Mouse (Mus musculus): ENCODE data around the gene Tgfb3. TPM values are rescaled to one million over a fixed set of nuclear protein-coding genes. Genes with fewer than 3 reads are reported as not detected.

Tgfb3 gene
- total and polyA plus RNA-seq, 3 experiments, result 0.15 to 0.75 (median 0.44) TPM

GRCm38 (mm10) chr12:86107645-86108044 is 28.8 kb upstream of the Tgfb3 start:
- no peak for ATAC-seq (ENCODE audit: extremely low read depth, insufficient number of reproducible peaks, low FRiP score, poor library complexity, severe bottlenecking)
- no peaks in the 10 kb centered on the region for H3K9me3 ChIP-seq (replicated peaks)
- no peak overlapping the region for H3K4me3 ChIP-seq (ENCODE audit: low read depth, low read length)
- no peaks in the 10 kb centered on the region for H3K4me1 ChIP-seq (ENCODE audit: insufficient read depth, low read depth, low read length)
- no peak for DNase-seq (ENCODE audit: low spot score)
- H3K27me3 ChIP-seq (ENCODE audit: insufficient read depth, low read length), result peaks cover 34% of the 10 kb centered on the region
- H3K36me3 ChIP-seq (replicated peaks), result no peaks in the 10 kb centered on the region
- TF ChIP-seq GATA1 (IDR thresholded peaks at IDR 0.05; ENCODE audit: borderline replicate concordance, low read length) (no peak), POLR2AphosphoS5 (IDR thresholded peaks at IDR 0.05; ENCODE audit: insufficient replicate concordance, low read depth, low read length) (no peak), CTCF (IDR thresholded peaks at IDR 0.05; ENCODE audit: low read depth, low read length) (no peak), TAL1 (conservative IDR thresholded peaks at IDR 0.05; ENCODE audit: low read depth, low read length) (no peak), GATA2 (IDR thresholded peaks at IDR 0.05; ENCODE audit: borderline replicate concordance, low read depth, low read length) (no peak)

- Histone ChIP-seq H3K4me1 (ENCODE audit: insufficient read depth, low read depth, low read length) (no peaks in the 10 kb centered on the region), H3K9me3 (replicated peaks) (no peaks in the 10 kb centered on the region), H3K4me3 (ENCODE audit: low read depth, low read length) (no peak overlapping the region), H3K36me3 (replicated peaks) (no peaks in the 10 kb centered on the region), H3K27me3 (ENCODE audit: insufficient read depth, low read length) (peaks cover 33% of the 10 kb centered on the region)
- no peak for TF ChIP-seq GATA2 (IDR thresholded peaks at IDR 0.05; ENCODE audit: borderline replicate concordance, low read depth, low read length)
- no peak for TF ChIP-seq GATA1 (IDR thresholded peaks at IDR 0.05; ENCODE audit: borderline replicate concordance, low read length)
- no peak for TF ChIP-seq TAL1 (conservative IDR thresholded peaks at IDR 0.05; ENCODE audit: low read depth, low read length)
- TF ChIP-seq POLR2AphosphoS5 (IDR thresholded peaks at IDR 0.05; ENCODE audit: insufficient replicate concordance, low read depth, low read length), result no peak
- no peak for TF ChIP-seq CTCF (IDR thresholded peaks at IDR 0.05; ENCODE audit: low read depth, low read length)
- DNase-seq (ENCODE audit: low spot score), result no peak
- ATAC-seq (ENCODE audit: extremely low read depth, insufficient number of reproducible peaks, low FRiP score, poor library complexity, severe bottlenecking), result no peak
Measured at GRCm38 (mm10) chr12:86106086-86106485, 27.2 kb upstream of the Tgfb3 start.

- Histone ChIP-seq H3K9me3 (replicated peaks) (no peaks in the 10 kb centered on the region), H3K4me1 (ENCODE audit: insufficient read depth, low read depth, low read length) (no peaks in the 10 kb centered on the region), H3K27me3 (ENCODE audit: insufficient read depth, low read length) (peaks cover 36% of the 10 kb centered on the region), H3K4me3 (ENCODE audit: low read depth, low read length) (no peak overlapping the region), H3K36me3 (replicated peaks) (no peaks in the 10 kb centered on the region)
- ATAC-seq (ENCODE audit: extremely low read depth, insufficient number of reproducible peaks, low FRiP score, poor library complexity, severe bottlenecking) (no peak), DNase-seq (ENCODE audit: low spot score) (no peak)
- TF ChIP-seq GATA1 (IDR thresholded peaks at IDR 0.05; ENCODE audit: borderline replicate concordance, low read length) (no peak), POLR2AphosphoS5 (IDR thresholded peaks at IDR 0.05; ENCODE audit: insufficient replicate concordance, low read depth, low read length) (no peak), TAL1 (conservative IDR thresholded peaks at IDR 0.05; ENCODE audit: low read depth, low read length) (no peak)
Measured at GRCm38 (mm10) chr12:86105546-86105945, 26.7 kb upstream of the Tgfb3 start.

GRCm38 (mm10) chr12:86104297-86104696 is 25.5 kb upstream of the Tgfb3 start:
- no peak overlapping the region for H3K4me3 ChIP-seq (ENCODE audit: low read depth, low read length)
- no peak for DNase-seq (ENCODE audit: low spot score)
- no peaks in the 10 kb centered on the region for H3K9me3 ChIP-seq (replicated peaks)
- H3K4me1 ChIP-seq (ENCODE audit: insufficient read depth, low read depth, low read length), result no peaks in the 10 kb centered on the region
- H3K36me3 ChIP-seq (replicated peaks), result no peaks in the 10 kb centered on the region
- peaks cover 38% of the 10 kb centered on the region for H3K27me3 ChIP-seq (ENCODE audit: insufficient read depth, low read length)
- ATAC-seq (ENCODE audit: extremely low read depth, insufficient number of reproducible peaks, low FRiP score, poor library complexity, severe bottlenecking), result no peak
- TF ChIP-seq POLR2AphosphoS5 (IDR thresholded peaks at IDR 0.05; ENCODE audit: insufficient replicate concordance, low read depth, low read length) (no peak), GATA2 (IDR thresholded peaks at IDR 0.05; ENCODE audit: borderline replicate concordance, low read depth, low read length) (no peak), GATA1 (IDR thresholded peaks at IDR 0.05; ENCODE audit: borderline replicate concordance, low read length) (no peak), CTCF (IDR thresholded peaks at IDR 0.05; ENCODE audit: low read depth, low read length) (no peak), TAL1 (conservative IDR thresholded peaks at IDR 0.05; ENCODE audit: low read depth, low read length) (no peak)

GRCm38 (mm10) chr12:86103852-86104251 is 25.0 kb upstream of the Tgfb3 start:
- no peak for DNase-seq (ENCODE audit: low spot score)
- Histone ChIP-seq H3K27me3 (ENCODE audit: insufficient read depth, low read length) (peaks cover 37% of the 10 kb centered on the region), H3K4me1 (ENCODE audit: insufficient read depth, low read depth, low read length) (no peaks in the 10 kb centered on the region), H3K9me3 (replicated peaks) (no peaks in the 10 kb centered on the region), H3K36me3 (replicated peaks) (no peaks in the 10 kb centered on the region), H3K4me3 (ENCODE audit: low read depth, low read length) (no peak overlapping the region)
- TF ChIP-seq CTCF (IDR thresholded peaks at IDR 0.05; ENCODE audit: low read depth, low read length) (no peak), TAL1 (conservative IDR thresholded peaks at IDR 0.05; ENCODE audit: low read depth, low read length) (no peak), GATA2 (IDR thresholded peaks at IDR 0.05; ENCODE audit: borderline replicate concordance, low read depth, low read length) (no peak), POLR2AphosphoS5 (IDR thresholded peaks at IDR 0.05; ENCODE audit: insufficient replicate concordance, low read depth, low read length) (no peak), GATA1 (IDR thresholded peaks at IDR 0.05; ENCODE audit: borderline replicate concordance, low read length) (no peak)
- ATAC-seq (ENCODE audit: extremely low read depth, insufficient number of reproducible peaks, low FRiP score, poor library complexity, severe bottlenecking), result no peak

- no peak for ATAC-seq (ENCODE audit: extremely low read depth, insufficient number of reproducible peaks, low FRiP score, poor library complexity, severe bottlenecking)
- TF ChIP-seq TAL1 (conservative IDR thresholded peaks at IDR 0.05; ENCODE audit: low read depth, low read length), result no peak
- no peak for TF ChIP-seq GATA2 (IDR thresholded peaks at IDR 0.05; ENCODE audit: borderline replicate concordance, low read depth, low read length)
- TF ChIP-seq CTCF (IDR thresholded peaks at IDR 0.05; ENCODE audit: low read depth, low read length), result no peak
- no peak for TF ChIP-seq GATA1 (IDR thresholded peaks at IDR 0.05; ENCODE audit: borderline replicate concordance, low read length)
- no peak for TF ChIP-seq POLR2AphosphoS5 (IDR thresholded peaks at IDR 0.05; ENCODE audit: insufficient replicate concordance, low read depth, low read length)
- H3K4me1 ChIP-seq (ENCODE audit: insufficient read depth, low read depth, low read length), result no peaks in the 10 kb centered on the region
Measured at GRCm38 (mm10) chr12:86103391-86103790, 24.6 kb upstream of the Tgfb3 start.

More at GRCm38 (mm10) chr12:86103391-86103790, 24.6 kb upstream of the Tgfb3 start:
- no peak overlapping the region for H3K4me3 ChIP-seq (ENCODE audit: low read depth, low read length)
- no peak for DNase-seq (ENCODE audit: low spot score)
- no peaks in the 10 kb centered on the region for H3K36me3 ChIP-seq (replicated peaks)
- no peaks in the 10 kb centered on the region for H3K9me3 ChIP-seq (replicated peaks)
- H3K27me3 ChIP-seq (ENCODE audit: insufficient read depth, low read length), result peaks cover 36% of the 10 kb centered on the region

Measured in G1E (cell line).